Mouse (Mus musculus) CD4-positive, CD25-positive, alpha-beta regulatory T cell, adult 2 months (primary cell): ENCODE measurements around the gene Mrpl10.

Experiments
- DNase-seq: peaks from one replicate; pipeline ENCODE4 v3.0.0-alpha.2; 2012; ENCODE audit warnings: low read depth, low spot score

The Mrpl10 gene

GRCm38 (mm10) chr11:97025721-97026344, 15.5 kb upstream of the Mrpl10 start:
- DNase-seq, result peak; percentile 95

DNA sequence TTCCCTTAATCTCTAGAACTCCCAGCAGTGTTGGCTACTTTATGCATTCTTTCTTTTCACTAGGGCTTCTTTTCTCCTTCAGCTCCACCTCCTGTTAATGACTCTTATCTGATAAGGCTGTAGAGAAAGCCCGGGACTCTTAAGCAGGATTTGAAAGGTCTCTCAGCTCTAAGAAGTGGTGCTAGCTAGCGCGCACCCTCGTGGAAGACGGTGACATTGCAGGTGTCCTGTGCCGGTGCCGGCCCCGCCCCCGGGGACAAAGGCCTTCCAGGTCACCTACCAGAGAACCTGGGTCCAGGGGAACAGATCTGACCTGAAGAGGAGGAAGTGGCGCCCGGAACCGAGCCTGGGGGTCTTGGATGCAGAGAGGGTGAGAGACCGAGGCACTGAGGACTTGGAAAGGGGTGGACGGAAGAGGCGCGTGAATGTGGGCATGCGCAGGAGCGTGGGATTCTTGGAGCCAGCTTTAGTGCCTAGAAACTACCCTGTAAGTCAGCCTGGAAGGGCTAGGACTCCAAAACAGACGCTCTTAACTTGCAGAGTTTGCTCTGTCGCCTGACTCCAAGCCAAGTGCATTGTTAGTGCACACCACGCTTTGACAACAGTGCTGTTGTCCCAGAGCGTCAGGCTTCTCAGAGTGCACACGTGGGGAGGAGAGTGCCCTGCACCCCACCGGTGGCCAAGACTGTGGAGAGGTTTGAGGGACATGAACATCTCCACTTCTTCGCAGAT, 11.5 kb upstream of the Mrpl10 start, which contains the start of gene Scrn2:
Gene Scrn2 (plus strand): TSS at position 253 of the 732 bp plus-strand sequence.
- DNase-seq, result peak; percentile 91

DNA sequence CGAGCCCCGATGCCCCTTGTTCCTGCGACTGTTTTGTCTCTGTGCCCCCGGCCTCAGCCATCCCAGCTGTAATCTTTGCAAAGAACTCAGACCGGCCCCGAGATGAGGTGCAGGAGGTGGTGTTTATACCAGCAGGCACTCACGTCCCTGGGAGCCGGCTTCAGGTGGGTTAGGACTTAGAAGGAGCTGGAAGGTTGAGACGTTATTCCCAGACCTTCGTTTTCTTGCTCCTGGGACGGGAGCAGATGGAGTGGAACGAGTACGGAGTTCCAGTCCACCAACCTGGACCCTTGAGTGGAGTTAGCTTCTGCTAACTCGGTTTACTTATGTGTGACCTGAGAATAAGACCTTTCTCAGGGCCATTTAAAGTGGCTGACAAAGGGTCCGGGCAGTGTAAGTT, 10.9 kb upstream of the Mrpl10 start:
- no peak for DNase-seq

- no peak for DNase-seq
These were observed 9.4 kb upstream of the Mrpl10 start for GRCm38 (mm10) chr11:97031977-97032376.

- no peak for DNase-seq
These were observed 8.9 kb upstream of the Mrpl10 start for GRCm38 (mm10) chr11:97032499-97032898.

DNA sequence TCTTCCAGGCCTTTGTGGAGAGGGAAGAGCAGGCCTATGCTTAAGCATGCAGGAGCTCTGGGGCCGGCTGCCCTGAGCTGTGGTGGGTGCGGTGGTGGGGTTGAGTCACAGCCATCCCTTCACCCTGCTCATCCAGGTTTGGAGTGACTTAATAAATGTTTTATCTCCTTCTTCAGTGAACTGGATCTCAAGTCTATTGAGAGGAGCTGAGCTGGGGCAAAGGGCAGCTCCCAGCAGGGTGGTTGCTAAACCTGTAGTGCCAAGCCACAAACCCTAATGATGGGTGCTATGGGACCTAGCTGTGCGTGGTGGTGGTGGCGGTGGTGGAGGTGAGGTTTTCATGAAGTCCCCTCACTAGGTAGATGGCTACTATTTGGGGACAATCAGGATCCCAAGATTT, 7.6 kb upstream of the Mrpl10 start:
- DNase-seq, result no peak

- DNase-seq, result no peak
These were observed 5.2 kb upstream of the Mrpl10 start for GRCm38 (mm10) chr11:97036141-97036540.

GRCm38 (mm10) chr11:97038881-97039280, 2.5 kb upstream of the Mrpl10 start:
- DNase-seq, result no peak

DNA sequence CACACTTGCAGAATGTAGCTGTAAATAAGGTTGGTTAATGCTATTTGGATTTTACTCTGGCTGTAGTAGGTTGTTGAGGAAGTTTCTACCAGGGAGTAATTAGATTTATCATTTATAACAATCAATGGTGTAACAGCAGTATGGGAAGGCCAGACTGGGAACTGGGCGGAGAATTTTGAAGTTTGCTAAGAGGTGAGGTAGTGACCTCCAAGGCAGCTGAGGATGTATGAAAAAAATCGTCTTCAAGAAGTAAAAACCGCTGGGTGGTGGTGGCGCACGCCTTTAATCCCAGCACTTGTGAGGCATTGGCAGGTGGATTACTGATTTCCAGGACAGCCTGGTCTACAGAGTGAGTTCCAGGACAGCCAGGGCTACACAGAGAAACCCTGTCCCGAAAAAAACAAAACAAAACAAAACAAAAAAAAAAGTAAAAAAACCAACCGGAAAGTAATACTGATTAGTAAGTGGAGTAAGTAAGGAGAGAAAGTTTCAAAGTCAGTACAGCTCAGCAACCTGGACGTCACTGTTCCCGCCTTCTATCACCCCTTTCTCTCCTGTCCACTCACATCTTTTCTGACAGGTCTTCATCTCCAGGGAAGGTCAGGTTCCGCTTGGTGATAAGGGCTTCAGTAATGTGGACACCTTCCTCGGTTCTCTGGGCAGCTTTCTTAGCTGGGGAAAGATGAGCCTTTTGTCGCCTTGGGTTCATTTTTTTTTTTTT, 899 bp upstream of the Mrpl10 start:
- no peak for DNase-seq

- DNase-seq, result no peak
These were observed 3.5 kb downstream of the Mrpl10 start for GRCm38 (mm10) chr11:97044902-97045301.

- DNase-seq, result peak; percentile 67
These were observed 4.5 kb downstream of the Mrpl10 start for GRCm38 (mm10) chr11:97045861-97046260.

DNA sequence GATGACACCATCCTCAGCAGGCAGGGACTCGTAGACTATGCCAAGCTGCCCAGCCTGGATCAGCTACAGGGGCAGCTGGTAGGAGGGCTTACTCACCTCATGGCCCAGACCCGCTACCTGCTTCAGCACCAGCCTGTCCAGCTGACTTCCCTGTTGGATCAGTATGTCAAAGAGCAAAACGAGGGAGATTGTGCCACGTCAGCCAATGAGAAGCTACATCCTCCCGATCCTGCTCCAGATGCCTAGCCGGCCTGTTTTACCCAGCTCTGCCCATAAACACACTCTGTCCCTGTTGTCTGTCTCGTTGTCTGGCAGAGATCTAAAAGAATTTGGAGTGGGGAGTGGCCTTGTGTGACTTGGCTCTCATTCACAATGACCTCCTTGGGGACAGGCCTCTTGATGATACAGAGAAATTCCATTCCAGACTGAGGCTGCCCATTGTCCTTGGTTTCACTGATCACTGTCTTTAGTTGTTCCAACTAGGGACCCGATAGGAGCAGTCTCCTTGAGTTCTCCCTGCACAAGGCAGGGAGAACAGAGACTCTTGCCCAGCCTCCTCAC, 6.8 kb downstream of the Mrpl10 start:
- no peak for DNase-seq

DNA sequence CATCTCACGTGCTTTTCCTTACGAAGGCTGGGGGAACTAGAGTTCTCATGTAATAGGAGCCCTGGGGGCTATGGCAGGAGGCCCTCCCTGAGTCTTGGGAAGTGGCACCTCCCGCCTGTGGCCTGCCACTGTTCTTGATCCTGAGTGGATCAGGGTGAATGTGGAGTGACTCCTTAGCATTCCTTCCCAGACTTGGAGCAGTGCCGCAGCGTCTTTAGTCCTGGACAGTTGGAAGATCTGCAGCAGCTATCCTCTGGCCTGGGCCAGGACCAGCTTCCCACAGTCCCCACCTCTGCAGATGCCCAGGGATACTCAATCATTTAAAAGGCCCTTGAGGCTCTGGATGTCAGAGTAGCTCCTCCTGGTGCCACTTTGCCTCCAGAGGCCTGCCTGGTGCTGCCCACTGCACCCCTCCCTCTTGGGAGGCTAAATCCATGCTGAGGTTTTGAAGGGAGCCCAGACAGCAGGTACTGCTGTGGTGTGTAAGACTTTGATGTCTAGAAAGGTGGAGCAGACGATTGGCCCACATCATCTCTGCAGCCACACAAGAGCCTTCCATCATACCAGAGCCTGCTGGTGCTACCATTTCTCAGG, 8.2 kb downstream of the Mrpl10 start:
- DNase-seq, result no peak

DNA sequence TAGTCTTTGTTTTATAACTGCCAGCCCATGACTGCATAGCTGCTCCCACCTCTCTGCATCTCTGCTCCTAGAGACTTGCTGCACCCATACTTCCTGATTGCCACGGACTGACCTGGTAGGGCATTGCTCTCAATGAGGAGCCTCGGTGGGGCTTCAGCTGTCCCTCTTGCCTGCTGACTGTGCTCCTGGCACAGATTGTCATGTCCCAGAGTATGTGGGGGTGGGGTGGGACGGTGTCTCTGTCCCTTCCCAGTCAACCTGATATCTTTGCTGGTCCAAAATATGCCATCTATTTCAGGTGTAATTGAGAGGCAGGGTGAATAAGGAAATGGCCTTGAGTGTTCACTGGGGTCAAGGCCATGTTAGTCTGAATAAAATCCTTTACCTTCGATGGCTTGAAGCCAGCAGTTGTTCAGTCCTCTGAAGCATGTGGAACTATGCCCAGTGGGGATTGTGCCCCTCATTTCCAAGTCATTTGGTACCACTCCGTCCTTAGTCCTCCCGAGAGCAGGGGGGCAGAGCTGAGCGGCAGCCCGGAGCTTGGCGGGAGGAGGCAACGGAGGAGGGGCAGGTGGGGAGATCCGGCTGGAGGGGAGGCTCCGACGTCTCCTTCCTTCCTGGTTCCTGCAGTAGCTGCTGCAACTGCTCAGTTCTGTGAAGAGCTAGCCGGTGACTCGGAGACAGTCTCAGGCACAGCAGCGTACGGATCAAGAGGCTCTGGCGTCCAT, 9.0 kb downstream of the Mrpl10 start, which contains the start of gene Osbpl7:
Gene Osbpl7 (plus strand): TSS at position 413 of the 728 bp plus-strand sequence.
- peak; percentile 83 for DNase-seq

- DNase-seq, result peak; percentile 24
These were observed 9.7 kb downstream of the Mrpl10 start for GRCm38 (mm10) chr11:97050944-97051586.

GRCm38 (mm10) chr11:97052219-97052646, 10.9 kb downstream of the Mrpl10 start:
- peak; percentile 51 for DNase-seq

- no peak for DNase-seq
These were observed 22.0 kb downstream of the Mrpl10 start for GRCm38 (mm10) chr11:97063274-97063920.

GRCm38 (mm10) chr11:97063921-97064295, 22.5 kb downstream of the Mrpl10 start:
- DNase-seq, result peak; percentile 34

DNA sequence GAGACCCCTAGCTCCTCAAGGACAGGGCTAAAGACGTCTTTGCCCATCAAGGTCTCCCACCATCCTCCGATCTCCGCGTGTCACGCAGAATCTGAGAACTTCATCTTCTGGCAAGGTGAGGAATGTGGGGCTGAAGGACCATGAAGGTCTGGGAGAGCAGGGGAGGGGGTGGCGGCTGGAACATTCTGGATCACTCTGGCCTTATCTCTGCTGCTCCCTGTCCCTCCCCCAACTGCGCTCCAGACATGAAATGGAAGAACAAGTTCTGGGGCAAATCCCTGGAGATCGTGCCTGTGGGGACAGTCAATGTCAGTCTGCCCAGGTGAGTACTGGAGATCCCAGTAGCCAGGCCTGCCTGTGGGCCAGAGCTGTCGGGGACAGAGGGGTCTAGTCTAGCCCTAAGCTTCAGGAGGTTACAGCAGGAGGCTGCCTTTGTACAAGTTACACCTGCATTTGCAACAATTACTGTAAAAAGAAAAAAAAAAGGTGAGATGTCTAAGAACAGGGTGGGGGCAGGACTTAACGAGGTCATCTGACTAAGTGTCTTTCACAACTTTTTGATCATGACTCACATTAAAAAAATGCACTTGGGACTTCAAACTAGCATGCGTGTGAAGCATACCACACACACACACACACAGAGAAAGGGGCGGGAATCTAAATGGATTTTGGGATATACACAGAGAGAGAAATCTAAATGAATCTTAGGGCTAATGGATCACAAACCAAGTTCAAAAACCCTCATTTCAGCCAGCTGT, 24.4 kb downstream of the Mrpl10 start:
- DNase-seq, result no peak
